Mouse (Mus musculus) embryonic facial prominence, embryonic 15.5 days (tissue): ENCODE measurements around the gene Lgals8. TPM values are rescaled to one million over a fixed set of nuclear protein-coding genes. Genes with fewer than 3 reads are reported as not detected.
"Not testable (repeated sequence)": the region's sequence is repeated elsewhere in the genome, so short reads cannot be mapped to it uniquely, and the experiment has no call there.

Experiments
- ATAC-seq: fragments of 200-750 bp; cut with Nextera tagmentation; 2 replicates; pipeline ENCODE4 v1.8.0; 2017; ENCODE audit warnings: low read depth, moderate TSS enrichment; ENCODE audit not compliant: insufficient number of reproducible peaks, low FRiP score, low TSS enrichment
- H3K27ac ChIP-seq: fragments of 300-500 bp; sonication (generic); replicated peaks from 2 replicates; pipeline ENCODE4 v1.5.1; 2015; ENCODE audit warnings: mild to moderate bottlenecking, inconsistent platforms
- H3K27me3 ChIP-seq: fragments of 300-500 bp; sonication (generic); 2 replicates; pipeline ENCODE4 v1.6.1; 2015; ENCODE audit warnings: inconsistent platforms
- H3K36me3 ChIP-seq: fragments of 300-500 bp; sonication (generic); 2 replicates; pipeline ENCODE4 v1.6.1; 2015; ENCODE audit warnings: mild to moderate bottlenecking, inconsistent platforms
- H3K4me1 ChIP-seq: fragments of 300-500 bp; sonication (generic); 2 replicates; pipeline ENCODE4 v1.6.1; 2015; ENCODE audit warnings: inconsistent platforms
- H3K4me2 ChIP-seq: fragments of 300-500 bp; sonication (generic); replicated peaks from 2 replicates; pipeline ENCODE4 v1.6.1; 2015; ENCODE audit warnings: mild to moderate bottlenecking, inconsistent platforms
- H3K4me3 ChIP-seq: fragments of 300-500 bp; sonication (generic); replicated peaks from 2 replicates; pipeline ENCODE4 v1.5.1; 2015; ENCODE audit warnings: mild to moderate bottlenecking, inconsistent platforms
- H3K9ac ChIP-seq: fragments of 300-500 bp; sonication (generic); 2 replicates; pipeline ENCODE4 v1.6.1; 2015; ENCODE audit warnings: inconsistent platforms
- H3K9me3 ChIP-seq: fragments of 300-500 bp; sonication (generic); replicated peaks from 2 replicates; pipeline ENCODE4 v1.6.1; 2016; ENCODE audit warnings: inconsistent platforms
- WGBS: fragments of 180-500 bp; shearing (Covaris S2); methylation state at CpG from one replicate; pipeline ENCODE4 v1.1.7; 2015; 5-methylcytosine and 5-hydroxymethylcytosine counted together
- polyA plus RNA-seq: library from polyadenylated mRNA; unstranded; fragments of >200 nt; fragmentation: Nextera tagmentation; extraction: Ambion mirVana; gene quantifications from 2 replicates; pipeline ENCODE4 v1.2.1, GENCODE M21; 2015

Gene Lgals8
- polyA plus RNA-seq, 1 experiment from 2014 or later, result 28.3 TPM

GRCm38 (mm10) chr13:12485640-12486039, 20.9 kb upstream of the Lgals8 start:
- WGBS, result 61% methylated on average over 7 of the region's 7 CpGs
- H3K4me3 ChIP-seq, result no peak overlapping the region
- ATAC-seq, result peak; percentile 39; the same call in 1 of the 2 replicates
- H3K27ac ChIP-seq, result peak overlapping the region; percentile 60; the same call in 1 of the 2 replicates
- no peaks in the 10 kb centered on the region for H3K36me3 ChIP-seq
- peaks cover 9% of the 10 kb centered on the region; the same call in 1 of the 2 replicates for H3K4me1 ChIP-seq
- no peak overlapping the region for H3K9ac ChIP-seq
- H3K9me3 ChIP-seq, result no peaks in the 10 kb centered on the region
- no peak overlapping the region for H3K4me2 ChIP-seq
- no peaks in the 10 kb centered on the region for H3K27me3 ChIP-seq

GRCm38 (mm10) chr13:12485197-12485596, 20.5 kb upstream of the Lgals8 start:
- H3K27me3 ChIP-seq, result no peaks in the 10 kb centered on the region
- peak overlapping the region; percentile 60; the same call in 1 of the 2 replicates for H3K27ac ChIP-seq
- no peak overlapping the region for H3K4me3 ChIP-seq
- H3K4me2 ChIP-seq, result no peak overlapping the region
- WGBS, result 51% methylated on average over 2 of the region's 2 CpGs
- H3K9ac ChIP-seq, result no peak overlapping the region
- no peaks in the 10 kb centered on the region for H3K9me3 ChIP-seq
- no peaks in the 10 kb centered on the region for H3K36me3 ChIP-seq
- H3K4me1 ChIP-seq, result peaks cover 9% of the 10 kb centered on the region; the same call in 1 of the 2 replicates
- peak; percentile 26; the same call in 1 of the 2 replicates for ATAC-seq

- Histone ChIP-seq H3K9ac (no peak overlapping the region), H3K4me2 (no peak overlapping the region), H3K36me3 (no peaks in the 10 kb centered on the region), H3K4me3 (no peak overlapping the region), H3K4me1 (0 out of 2 replicates have a peak, but pooled peaks cover under 1% of the 10 kb centered on the region), H3K27ac (no peak overlapping the region), H3K9me3 (no peaks in the 10 kb centered on the region), H3K27me3 (no peaks in the 10 kb centered on the region)
- ATAC-seq, result no peak
- 74% methylated on average over 6 of the region's 6 CpGs for whole genome bisulfite sequencing
These were observed 15.1 kb upstream of the Lgals8 start for GRCm38 (mm10) chr13:12479802-12480201.

- Histone ChIP-seq H3K36me3 (no peaks in the 10 kb centered on the region), H3K4me3 (no peak overlapping the region), H3K9me3 (no peaks in the 10 kb centered on the region), H3K4me2 (no peak overlapping the region), H3K27me3 (no peaks in the 10 kb centered on the region), H3K9ac (no peak overlapping the region), H3K4me1 (no peaks in the 10 kb centered on the region), H3K27ac (no peak overlapping the region)
- ATAC-seq, result no peak
- 67% methylated on average over 15 of the region's 15 CpGs for WGBS
These were observed 13.6 kb upstream of the Lgals8 start for GRCm38 (mm10) chr13:12478301-12478700.

- Histone ChIP-seq H3K27me3 (no peaks in the 10 kb centered on the region), H3K4me2 (no peak overlapping the region), H3K36me3 (no peaks in the 10 kb centered on the region), H3K9me3 (no peaks in the 10 kb centered on the region), H3K4me3 (no peak overlapping the region), H3K4me1 (no peaks in the 10 kb centered on the region), H3K27ac (no peak overlapping the region), H3K9ac (no peak overlapping the region)
- ATAC-seq, result no peak
- 88% methylated on average over 4 of the region's 4 CpGs for WGBS
These were observed 12.1 kb upstream of the Lgals8 start for GRCm38 (mm10) chr13:12476886-12477285.

- no peak overlapping the region for H3K4me3 ChIP-seq
- no peaks in the 10 kb centered on the region for H3K4me1 ChIP-seq
- 82% methylated on average over 6 of the region's 6 CpGs for WGBS
- H3K4me2 ChIP-seq, result no peak overlapping the region
- no peak overlapping the region for H3K9ac ChIP-seq
- no peak for ATAC-seq
- no peak overlapping the region for H3K27ac ChIP-seq
- H3K27me3 ChIP-seq, result no peaks in the 10 kb centered on the region
- no peaks in the 10 kb centered on the region for H3K9me3 ChIP-seq
- H3K36me3 ChIP-seq, result no peaks in the 10 kb centered on the region
These were observed 10.5 kb upstream of the Lgals8 start for GRCm38 (mm10) chr13:12475239-12475638.

- H3K4me2 ChIP-seq, result no peak overlapping the region
These were observed 9.1 kb upstream of the Lgals8 start for GRCm38 (mm10) chr13:12473724-12474378.

GRCm38 (mm10) chr13:12468488-12468887, 3.7 kb upstream of the Lgals8 start:
- H3K9ac ChIP-seq, result no peak overlapping the region
- no peaks in the 10 kb centered on the region for H3K27me3 ChIP-seq
- ATAC-seq, result no peak
- no peak overlapping the region for H3K27ac ChIP-seq
- H3K4me1 ChIP-seq, result no peaks in the 10 kb centered on the region
- H3K36me3 ChIP-seq, result no peaks in the 10 kb centered on the region
- no peak overlapping the region for H3K4me2 ChIP-seq
- no peaks in the 10 kb centered on the region for H3K9me3 ChIP-seq
- 89% methylated on average over 1 of the region's 1 CpGs for WGBS
- H3K4me3 ChIP-seq, result no peak overlapping the region

More at GRCm38 (mm10) chr13:12473724-12474378, 9.1 kb upstream of the Lgals8 start:
- 35% methylated on average over 8 of the region's 8 CpGs for WGBS
- H3K27me3 ChIP-seq, result no peaks in the 10 kb centered on the region
- no peaks in the 10 kb centered on the region for H3K4me1 ChIP-seq
- H3K27ac ChIP-seq, result no peak overlapping the region
- no peak; the same call in 1 of the 2 replicates for ATAC-seq
- H3K4me3 ChIP-seq, result no peak overlapping the region
- no peaks in the 10 kb centered on the region for H3K36me3 ChIP-seq
- H3K9me3 ChIP-seq, result no peaks in the 10 kb centered on the region
- H3K9ac ChIP-seq, result no peak overlapping the region

GRCm38 (mm10) chr13:12464159-12464558, 585 bp downstream of the Lgals8 start:
- WGBS, result 72% methylated on average over 6 of the region's 6 CpGs
- not testable (repeated sequence) for H3K9ac ChIP-seq, H3K4me2 ChIP-seq, H3K36me3 ChIP-seq, ATAC-seq, H3K9me3 ChIP-seq, H3K27me3 ChIP-seq, H3K4me1 ChIP-seq, H3K27ac ChIP-seq, H3K4me3 ChIP-seq

GRCm38 (mm10) chr13:12462623-12463022, 2.1 kb downstream of the Lgals8 start:
- no peaks in the 10 kb centered on the region for H3K27me3 ChIP-seq
- H3K9ac ChIP-seq, result no peak overlapping the region
- ATAC-seq, result no peak
- WGBS, result 76% methylated on average over 4 of the region's 4 CpGs
- H3K4me3 ChIP-seq, result no peak overlapping the region
- no peaks in the 10 kb centered on the region; the same call in 1 of the 2 replicates for H3K36me3 ChIP-seq
- no peaks in the 10 kb centered on the region for H3K9me3 ChIP-seq
- H3K27ac ChIP-seq, result no peak overlapping the region
- peaks cover 8% of the 10 kb centered on the region; the same call in 1 of the 2 replicates for H3K4me1 ChIP-seq
- no peak overlapping the region for H3K4me2 ChIP-seq

- 4% methylated on average over 7 of the region's 7 CpGs for WGBS
- Histone ChIP-seq H3K27me3 (no peaks in the 10 kb centered on the region), H3K9me3 (no peaks in the 10 kb centered on the region), H3K36me3 (peaks cover 4% of the 10 kb centered on the region; the same call in 1 of the 2 replicates), H3K9ac (peak overlapping the region; percentile 70), H3K4me1 (peaks cover 8% of the 10 kb centered on the region; the same call in 1 of the 2 replicates), H3K27ac (no peak overlapping the region; the same call in 1 of the 2 replicates), H3K4me2 (peak overlapping the region; percentile 81), H3K4me3 (peak overlapping the region; percentile 85)
- peak; percentile 40 for ATAC-seq
These were observed 3.0 kb downstream of the Lgals8 start for GRCm38 (mm10) chr13:12461730-12462119.
